Mouse (Mus musculus): ENCODE measurements at regions not wholly inside any gene's neighbourhood (a gene's known extent, or its start where the extent isn't known, plus 50 kb on each side); places are given as distances from the start of the nearest gene placed in this dataset.

GRCm38 (mm10) chr12:110389439-110389838 is 57.5 kb upstream of the Ppp2r5c start:
- no peak overlapping the region for H3K4me2 ChIP-seq
- 72% methylated on average over 12 of the region's 12 CpGs for WGBS
- no peak overlapping the region for H3K27ac ChIP-seq (replicated peaks)
- H3K4me3 ChIP-seq = no peak overlapping the region
- H3K36me3 ChIP-seq = no peaks in the 10 kb centered on the region
- H3K4me1 ChIP-seq = no peaks in the 10 kb centered on the region
- H3K9ac ChIP-seq = no peak overlapping the region
- no peak for ATAC-seq (ENCODE audit: extremely low read depth, insufficient number of reproducible peaks, low FRiP score, low TSS enrichment)
- no peaks in the 10 kb centered on the region; the same call in 1 of the 2 replicates for H3K27me3 ChIP-seq (replicated peaks)
- no peaks in the 10 kb centered on the region for H3K9me3 ChIP-seq

- Histone ChIP-seq H3K4me2 (no peak overlapping the region), H3K27ac (replicated peaks) (no peak overlapping the region), H3K4me3 (no peak overlapping the region), H3K27me3 (replicated peaks) (no peaks in the 10 kb centered on the region; the same call in 1 of the 2 replicates), H3K4me1 (no peaks in the 10 kb centered on the region), H3K9ac (no peak overlapping the region), H3K36me3 (no peaks in the 10 kb centered on the region), H3K9me3 (no peaks in the 10 kb centered on the region)
- WGBS = 77% methylated on average over 8 of the region's 8 CpGs
- no peak for ATAC-seq (ENCODE audit: extremely low read depth, insufficient number of reproducible peaks, low FRiP score, low TSS enrichment)
These were observed 55.5 kb upstream of the Ppp2r5c start for GRCm38 (mm10) chr12:110391464-110391863.

GRCm38 (mm10) chr12:110393555-110393954 is 53.4 kb upstream of the Ppp2r5c start:
- Histone ChIP-seq H3K4me1 (no peaks in the 10 kb centered on the region), H3K9me3 (no peaks in the 10 kb centered on the region), H3K4me3 (no peak overlapping the region), H3K27me3 (replicated peaks) (no peaks in the 10 kb centered on the region; the same call in 1 of the 2 replicates), H3K9ac (no peak overlapping the region), H3K27ac (replicated peaks) (no peak overlapping the region), H3K4me2 (no peak overlapping the region), H3K36me3 (no peaks in the 10 kb centered on the region)
- 68% methylated on average over 7 of the region's 7 CpGs for WGBS
- ATAC-seq (ENCODE audit: extremely low read depth, insufficient number of reproducible peaks, low FRiP score, low TSS enrichment) = no peak
